Mouse (Mus musculus) gastrocnemius, adult 2 months (tissue): Measurements from ENCODE around the gene Glo1. TPM values are rescaled to one million over a fixed set of nuclear protein-coding genes. Genes with fewer than 3 reads are reported as not detected.
A peak's percentile ranks its signal among the peaks of the same experiment; 100 is the strongest.

ENCODE experiments used
- DNase-seq: peaks from one replicate; pipeline ENCODE4 v3.0.0; 2022
- H3K27ac ChIP-seq: fragments of 200-600 bp; 2 replicates; pipeline ENCODE4 v1.8.1; 2022; ENCODE audit warnings: mild to moderate bottlenecking
- H3K4me3 ChIP-seq: fragments of 200-600 bp; 2 replicates; pipeline ENCODE4 v1.8.1; 2022; ENCODE audit warnings: mild to moderate bottlenecking, moderate library complexity
- CTCF ChIP-seq: fragments of 200-600 bp; IDR thresholded peaks from 2 replicates; pipeline ENCODE4 v1.8.1; 2022; ENCODE audit warnings: antibody characterized with exemption, mild to moderate bottlenecking, moderate library complexity
- intact Hi-C: fragments of 180-260 bp; cut with DNase I; formaldehyde crosslinking; loops from one replicate; pipeline ENCODE4 v1.15.1; 2025
- total RNA-seq, 2 experiments: library from RNA; stranded (reverse); gene quantifications; 2 replicates each; pipeline ENCODE4 v1.2.3; 2021

Gene Glo1
- total RNA-seq, 2 experiments from 2014 or later: 159 to 169 TPM

- intact Hi-C loops: no loop called here
- TF ChIP-seq CTCF: no peak
- Histone ChIP-seq H3K4me3 (no peak overlapping the region), H3K27ac (no peak overlapping the region)
- DNase-seq: no peak
These were observed 15.9 kb downstream of the Glo1 start for GRCm38 (mm10) chr17:30610739-30611138.

- intact Hi-C loops: no loop called here
- Histone ChIP-seq H3K4me3 (no peak overlapping the region), H3K27ac (peak overlapping the region; percentile 31)
- no peak for TF ChIP-seq CTCF
- no peak for DNase-seq
These were observed 16.7 kb downstream of the Glo1 start for GRCm38 (mm10) chr17:30609980-30610307.

- DNase-seq: peak; percentile 64
- Histone ChIP-seq H3K27ac (peak overlapping the region; percentile 36), H3K4me3 (peak overlapping the region; percentile 8; the same call in 1 of the 2 replicates)
- intact Hi-C loops: no loop called here
- TF ChIP-seq CTCF: no peak
These were observed 17.2 kb downstream of the Glo1 start for GRCm38 (mm10) chr17:30609305-30609979.

- intact Hi-C loops: no loop called here
- no peak for DNase-seq
- Histone ChIP-seq H3K4me3 (no peak overlapping the region), H3K27ac (peak overlapping the region; percentile 28; the same call in 1 of the 2 replicates)
- TF ChIP-seq CTCF: no peak
These were observed 18.7 kb downstream of the Glo1 start for GRCm38 (mm10) chr17:30607909-30608495.

GRCm38 (mm10) chr17:30607330-30607729 is 19.3 kb downstream of the Glo1 start:
- DNase-seq: no peak
- no peak for TF ChIP-seq CTCF
- H3K27ac ChIP-seq: peak overlapping the region; percentile 28; the same call in 1 of the 2 replicates
- intact Hi-C loops: no loop called here
- H3K4me3 ChIP-seq: no peak overlapping the region

- Histone ChIP-seq H3K27ac (peak overlapping the region; percentile 43; the same call in 1 of the 2 replicates), H3K4me3 (peak overlapping the region; percentile 40)
- intact Hi-C loops: no loop called here
- TF ChIP-seq CTCF: peak; percentile 38
- peak; percentile 41 for DNase-seq
These were observed 20.0 kb downstream of the Glo1 start for GRCm38 (mm10) chr17:30606634-30607081.

- DNase-seq: no peak
- Histone ChIP-seq H3K4me3 (peak overlapping the region; percentile 40), H3K27ac (peak overlapping the region; percentile 43)
- intact Hi-C loops: no loop called here
- TF ChIP-seq CTCF: no peak
These were observed 20.5 kb downstream of the Glo1 start for GRCm38 (mm10) chr17:30606206-30606605.

- TF ChIP-seq CTCF: no peak
- H3K4me3 ChIP-seq: no peak overlapping the region
- intact Hi-C loops: no loop called here
- no peak overlapping the region for H3K27ac ChIP-seq
- DNase-seq: no peak
These were observed 21.7 kb downstream of the Glo1 start for GRCm38 (mm10) chr17:30605001-30605400.

- TF ChIP-seq CTCF: no peak
- Histone ChIP-seq H3K27ac (no peak overlapping the region), H3K4me3 (no peak overlapping the region)
- DNase-seq: no peak
- intact Hi-C loops: no loop called here
These were observed 22.4 kb downstream of the Glo1 start for GRCm38 (mm10) chr17:30604296-30604695.

GRCm38 (mm10) chr17:30602175-30602574 is 24.5 kb downstream of the Glo1 start:
- Histone ChIP-seq H3K27ac (no peak overlapping the region), H3K4me3 (no peak overlapping the region)
- DNase-seq: no peak
- TF ChIP-seq CTCF: no peak
- intact Hi-C loops: no loop called here

GRCm38 (mm10) chr17:30598300-30598699 is 28.4 kb downstream of the Glo1 start:
- no peak overlapping the region for H3K4me3 ChIP-seq
- TF ChIP-seq CTCF: no peak
- intact Hi-C loops: no loop called here
- DNase-seq: no peak
- H3K27ac ChIP-seq: no peak overlapping the region

- intact Hi-C loops: no loop called here
- Histone ChIP-seq H3K27ac (no peak overlapping the region), H3K4me3 (no peak overlapping the region)
- no peak for TF ChIP-seq CTCF
- no peak for DNase-seq
These were observed 28.9 kb downstream of the Glo1 start for GRCm38 (mm10) chr17:30597786-30598185.

- intact Hi-C loops: loop anchor here (5.0 kb wide), 1 partner anchor 113 kb away; no protein-coding TSS in a partner anchor
- Histone ChIP-seq H3K4me3 (no peak overlapping the region), H3K27ac (no peak overlapping the region)
- DNase-seq: no peak
- TF ChIP-seq CTCF: no peak
These were observed 31.8 kb downstream of the Glo1 start for GRCm38 (mm10) chr17:30594846-30595245.
